Mouse (Mus musculus) embryo, embryonic 11 days (tissue): ENCODE measurements at regions not wholly inside any gene's neighbourhood (a gene's known extent, or its start where the extent isn't known, plus 50 kb on each side); places are given as distances from the start of the nearest gene placed in this dataset.
"Not testable (repeated sequence)": the region's sequence is repeated elsewhere in the genome, so short reads cannot be mapped to it uniquely, and the experiment has no call there.

ENCODE experiments used
- DNase-seq: peaks from one replicate; pipeline ENCODE4 v3.0.0-alpha.2; 2015

DNA sequence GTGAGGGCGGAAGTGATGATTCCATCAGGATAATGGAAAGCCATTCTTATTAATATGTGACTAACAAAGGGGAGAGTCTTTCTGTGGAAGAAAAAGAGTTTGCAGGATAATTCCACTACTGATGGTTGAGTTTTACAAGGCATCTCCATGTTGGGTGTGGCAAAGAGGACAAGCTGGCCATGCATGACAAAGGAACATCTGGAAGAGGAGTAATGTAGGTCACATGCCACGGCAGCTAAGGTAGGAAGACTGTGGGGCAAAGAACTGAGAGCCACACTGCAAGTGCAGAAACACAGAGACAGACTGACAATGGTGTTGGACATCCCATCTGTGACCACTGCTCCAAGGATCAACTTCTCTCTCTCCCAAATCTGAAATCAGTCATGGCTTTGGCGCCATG is 196.4 kb upstream of the Gdi2 start:
- DNase-seq = no peak

DNA sequence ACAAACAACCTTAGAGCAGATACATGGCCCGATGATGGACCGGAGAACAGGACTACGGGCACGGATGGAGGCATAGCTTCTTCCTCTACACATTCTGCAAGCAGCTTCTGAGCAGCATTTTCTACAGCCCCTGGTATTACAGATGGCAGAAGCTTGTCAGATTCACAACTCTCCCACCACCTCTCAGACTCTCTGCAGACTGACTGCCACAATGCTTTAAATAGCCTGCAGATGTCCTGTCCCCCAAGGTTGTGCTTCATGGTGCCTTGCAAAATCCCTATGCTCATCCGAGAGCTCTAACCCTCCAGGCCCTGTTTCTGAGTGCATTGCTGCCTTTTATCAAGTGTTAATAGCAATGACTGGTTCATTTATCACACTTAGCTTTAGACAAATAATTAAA is 194.3 kb upstream of the Gdi2 start:
- DNase-seq = no peak

DNA sequence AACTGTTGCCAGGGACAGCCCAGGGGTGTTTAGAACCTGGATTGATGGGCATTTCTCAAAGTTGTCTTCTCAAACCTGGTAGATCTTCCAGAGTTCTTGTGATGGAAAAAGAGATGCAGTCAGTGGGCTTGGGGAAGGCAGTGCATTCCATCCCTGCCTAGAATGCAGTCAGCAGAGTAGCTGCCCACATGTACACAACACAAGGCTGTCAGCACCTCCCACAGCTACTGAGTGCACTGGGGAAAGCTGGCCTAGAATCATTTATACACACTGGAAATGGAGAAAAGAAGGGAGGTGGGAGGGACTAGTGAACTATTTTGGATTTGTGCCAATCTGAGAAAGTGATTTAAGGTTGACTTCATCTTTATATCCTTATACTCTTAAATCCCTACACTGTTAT is 183.0 kb upstream of the Gdi2 start:
- DNase-seq = not testable (repeated sequence)

DNA sequence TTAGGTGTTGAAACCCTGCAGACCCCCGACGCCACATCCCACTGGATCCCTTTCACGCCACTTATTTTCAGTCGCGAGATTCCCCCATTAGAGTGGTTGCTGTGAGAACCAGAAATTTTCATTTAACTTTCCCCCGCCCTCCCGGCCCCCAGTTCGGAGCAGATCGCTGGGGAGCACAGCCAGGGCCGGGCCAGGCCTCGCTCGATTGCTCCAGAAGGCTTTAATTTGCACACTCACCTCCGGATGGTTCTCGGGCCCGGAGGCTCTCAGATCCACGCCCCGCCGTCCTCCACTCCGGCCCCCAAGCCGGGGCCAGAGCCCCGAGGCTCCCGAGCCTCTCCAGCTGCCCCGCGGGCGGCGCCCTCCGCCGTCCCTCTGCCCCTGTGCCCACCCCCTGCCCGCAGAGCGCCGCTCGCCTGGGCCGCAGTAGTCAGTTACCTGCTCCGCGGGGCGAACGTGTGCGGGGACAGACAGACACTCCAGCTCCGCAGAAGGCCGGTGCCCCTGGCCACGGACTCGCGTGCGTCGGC is 179.7 kb upstream of the Gdi2 start:
- DNase-seq = peak; percentile 14

DNA sequence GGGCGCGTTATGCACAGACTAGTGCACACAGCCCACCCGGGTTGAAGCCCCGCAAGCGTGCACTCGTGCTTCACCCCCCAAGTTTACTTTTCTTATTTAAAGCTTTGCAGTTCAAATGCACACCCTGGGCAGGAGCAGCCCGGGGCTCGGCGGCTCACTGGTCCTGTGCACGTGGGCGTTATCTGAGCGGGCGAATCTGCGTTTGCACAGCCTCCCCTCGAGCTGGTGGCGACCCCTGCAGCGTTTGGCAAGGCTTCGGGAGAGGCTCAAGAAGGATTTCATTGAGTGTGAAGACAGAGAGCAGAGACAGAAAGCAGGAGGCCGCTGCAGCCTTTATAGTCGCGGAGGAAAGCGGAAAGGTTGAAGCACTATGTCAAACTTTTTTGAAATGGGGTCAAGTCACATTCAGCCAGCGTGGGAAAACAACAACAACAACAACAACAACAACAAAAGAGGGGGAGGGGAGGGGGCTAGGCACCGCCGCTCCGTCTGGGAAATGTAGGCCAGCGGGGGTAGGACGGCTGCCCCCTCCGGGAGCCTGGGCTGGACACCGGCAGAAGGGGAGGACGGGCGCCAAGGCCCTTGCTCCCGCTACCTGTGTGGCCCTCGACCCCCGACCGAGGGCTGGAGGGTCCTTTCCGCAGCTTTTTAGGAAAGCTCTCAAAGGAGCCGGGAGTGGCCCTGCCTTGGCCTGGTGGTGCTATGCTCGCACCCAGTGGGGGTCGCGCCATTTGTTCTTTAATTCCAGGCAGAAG is 178.7 kb upstream of the Gdi2 start:
- peak; percentile 35 for DNase-seq

DNA sequence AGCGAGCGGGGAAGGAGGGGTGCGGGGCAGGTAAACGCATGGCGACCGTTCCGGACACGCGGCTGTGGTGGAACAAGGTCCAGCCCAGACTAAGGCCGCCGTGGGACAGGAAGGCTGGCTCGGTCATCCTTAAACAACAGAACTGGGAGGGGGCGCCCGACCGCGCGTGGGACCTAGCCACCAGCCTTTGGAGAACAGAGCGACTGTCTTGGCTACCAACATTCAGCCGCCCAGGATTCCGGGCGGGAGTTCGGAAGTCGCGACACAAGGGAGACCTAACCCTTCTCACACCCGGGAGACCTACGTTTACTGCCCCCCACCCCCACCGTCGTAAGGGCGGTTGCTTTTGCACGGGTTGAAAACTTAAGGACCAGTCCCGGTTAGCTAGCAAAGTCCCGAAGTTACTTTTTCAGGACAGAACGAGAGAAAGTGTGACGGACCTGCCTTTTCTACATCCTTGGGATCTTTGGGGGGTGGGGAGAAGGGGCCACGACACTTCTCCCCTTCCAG is 178.1 kb upstream of the Gdi2 start:
- not testable (repeated sequence) for DNase-seq

DNA sequence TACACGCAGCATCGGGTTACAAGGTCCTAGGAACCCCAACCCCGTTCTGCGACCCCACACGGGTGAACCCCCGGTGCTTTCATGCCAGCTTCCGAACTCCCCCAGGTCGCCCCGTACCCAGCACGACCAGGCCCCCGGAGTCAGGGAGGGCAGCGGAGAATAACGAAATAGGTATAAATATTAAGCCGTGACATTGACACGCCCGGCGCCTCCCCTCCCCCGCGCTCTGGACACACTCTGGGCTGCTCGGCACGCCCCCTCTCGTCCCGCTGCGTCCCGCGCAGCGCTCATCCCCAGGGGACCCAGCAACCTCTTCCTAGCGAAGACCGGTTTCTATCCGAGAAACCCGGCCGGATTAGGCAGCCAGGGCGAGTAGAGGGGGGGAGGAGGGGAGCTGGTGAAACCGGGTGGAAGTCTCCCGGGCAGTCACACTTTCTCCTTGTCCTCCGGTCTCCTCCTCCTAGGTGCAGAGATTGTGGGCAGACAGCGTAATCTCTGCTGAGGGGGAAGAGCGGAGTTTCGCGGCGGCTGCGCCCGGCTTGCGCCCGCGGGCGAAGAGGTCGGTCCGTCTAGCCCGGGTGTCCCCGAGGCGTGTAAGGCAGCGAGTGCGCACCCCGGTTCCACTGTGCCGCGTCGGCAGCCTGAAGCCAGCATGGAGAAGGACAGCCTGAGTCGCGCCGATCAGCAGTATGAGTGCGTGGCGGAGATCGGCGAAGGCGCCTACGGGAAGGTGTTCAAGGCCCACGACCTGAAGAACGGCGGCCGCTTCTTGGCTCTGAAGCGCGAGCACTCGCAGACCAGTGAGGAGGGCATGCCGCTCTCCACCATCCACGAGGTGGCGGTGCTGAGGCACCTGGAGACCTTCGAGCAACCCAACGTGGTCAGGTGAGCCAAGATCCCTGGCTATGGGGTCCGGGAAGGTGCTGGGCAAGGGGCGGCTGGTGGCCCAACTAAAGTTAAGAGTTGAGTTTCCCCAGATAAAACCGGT is 177.1 kb upstream of the Gdi2 start:
- DNase-seq = peak; percentile 66

DNA sequence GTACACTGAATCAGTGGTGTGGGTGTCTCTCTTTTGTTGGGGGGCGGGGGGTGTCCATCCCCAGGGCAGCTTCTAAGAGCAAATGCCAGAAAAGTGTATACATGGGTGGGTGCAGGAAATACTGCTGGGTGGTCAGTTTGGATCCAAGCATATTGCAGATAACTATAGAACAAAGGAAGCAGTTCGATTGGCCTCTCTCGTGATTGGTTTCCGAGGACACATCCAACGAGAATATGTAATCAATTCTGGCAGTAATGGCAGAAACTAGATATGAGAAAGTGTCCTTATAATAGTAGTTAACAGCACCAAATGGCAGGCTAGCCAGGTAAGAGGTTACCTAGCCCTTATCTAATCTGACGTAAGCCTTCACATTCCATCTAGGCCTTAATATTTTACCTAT is 165.2 kb upstream of the Gdi2 start:
- peak; percentile 5 for DNase-seq

DNA sequence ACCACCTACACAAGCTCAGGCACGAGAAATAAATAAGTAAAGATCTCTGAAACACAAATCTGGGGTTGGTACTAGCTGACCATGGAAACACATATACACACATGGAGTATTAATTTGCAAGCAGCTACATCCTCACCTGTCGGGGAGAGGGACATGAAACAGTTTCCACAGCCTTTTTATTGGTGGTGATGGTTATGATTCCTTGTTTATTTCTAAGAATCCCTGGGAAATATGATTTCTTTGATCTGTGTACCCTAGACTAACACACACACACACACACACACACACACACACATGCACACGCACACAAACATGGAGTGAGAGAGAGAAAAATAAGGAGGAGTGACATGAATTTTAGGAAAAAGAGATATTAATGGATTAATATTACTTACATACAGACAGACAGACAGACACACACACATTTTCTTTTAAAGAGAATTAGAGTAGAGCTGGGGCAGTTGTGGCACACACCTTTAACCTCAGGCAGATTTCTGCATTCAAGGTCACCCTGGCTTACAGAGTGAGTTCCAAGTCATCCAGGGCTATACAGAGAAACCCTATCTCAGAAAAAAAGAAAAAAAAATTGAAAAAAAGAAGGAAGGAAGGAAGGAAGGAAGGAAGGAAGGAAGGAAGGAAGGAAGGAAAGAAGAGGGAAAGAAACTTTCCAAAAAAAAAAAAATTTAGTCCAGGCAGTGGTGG is 164.2 kb upstream of the Gdi2 start:
- DNase-seq = peak; percentile 21

DNA sequence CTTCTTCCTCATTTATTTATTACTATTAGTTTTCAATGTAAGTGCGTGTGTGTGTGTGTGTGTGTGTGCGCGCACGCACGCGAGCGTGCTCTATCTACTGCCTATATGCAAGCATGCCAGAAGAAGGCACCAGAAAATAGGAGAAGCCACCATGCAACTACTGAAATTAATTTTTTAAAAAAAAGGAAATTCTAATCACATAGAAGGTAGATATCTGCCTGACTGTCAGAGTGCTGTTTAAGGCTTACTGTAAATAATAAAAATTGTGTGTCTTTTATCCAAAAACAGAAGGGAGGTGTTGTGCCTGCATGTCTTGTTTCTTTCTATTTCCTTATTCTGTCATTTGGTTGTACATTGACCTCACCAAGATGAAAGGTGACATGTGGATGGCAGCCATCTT is 163.1 kb upstream of the Gdi2 start:
- no peak for DNase-seq

DNA sequence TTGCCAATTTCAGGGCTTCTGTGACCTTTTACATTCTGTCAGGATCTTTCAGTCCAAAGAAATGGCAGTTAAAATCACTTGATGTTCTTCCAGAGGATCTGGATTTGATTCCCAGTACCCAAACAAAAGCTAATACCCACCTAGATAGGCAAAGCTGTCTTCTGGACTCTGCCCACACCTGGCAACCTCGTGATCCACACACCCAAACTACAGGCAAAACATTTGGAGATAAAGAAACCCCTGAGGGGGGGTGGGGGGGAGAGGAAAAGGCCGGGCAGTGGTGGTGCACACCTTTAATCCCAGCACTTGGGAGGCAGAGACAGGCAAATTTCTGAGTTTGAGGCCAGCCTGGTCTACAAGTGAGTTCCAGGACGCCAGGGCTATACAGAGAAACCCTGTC is 160.1 kb upstream of the Gdi2 start:
- not testable (repeated sequence) for DNase-seq

DNA sequence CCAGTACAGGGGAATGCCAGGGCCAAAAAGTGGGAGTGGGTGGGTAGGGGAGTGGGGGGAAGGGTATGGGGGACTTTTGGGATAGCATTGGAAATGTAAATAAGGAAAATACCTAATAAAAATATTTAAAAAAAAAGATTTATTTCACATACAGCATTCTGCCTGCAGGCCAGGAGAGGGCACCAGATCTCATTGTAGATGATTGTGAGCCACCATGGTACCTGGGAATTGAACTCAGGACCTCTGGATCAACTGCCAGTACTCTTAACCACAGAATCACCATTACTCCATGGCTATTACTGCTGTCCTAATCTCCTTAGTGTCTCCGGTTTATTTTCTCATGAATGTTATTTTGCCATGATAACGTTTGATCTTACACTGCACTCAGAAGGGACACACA is 132.1 kb upstream of the Gdi2 start:
- DNase-seq = not testable (repeated sequence)

DNA sequence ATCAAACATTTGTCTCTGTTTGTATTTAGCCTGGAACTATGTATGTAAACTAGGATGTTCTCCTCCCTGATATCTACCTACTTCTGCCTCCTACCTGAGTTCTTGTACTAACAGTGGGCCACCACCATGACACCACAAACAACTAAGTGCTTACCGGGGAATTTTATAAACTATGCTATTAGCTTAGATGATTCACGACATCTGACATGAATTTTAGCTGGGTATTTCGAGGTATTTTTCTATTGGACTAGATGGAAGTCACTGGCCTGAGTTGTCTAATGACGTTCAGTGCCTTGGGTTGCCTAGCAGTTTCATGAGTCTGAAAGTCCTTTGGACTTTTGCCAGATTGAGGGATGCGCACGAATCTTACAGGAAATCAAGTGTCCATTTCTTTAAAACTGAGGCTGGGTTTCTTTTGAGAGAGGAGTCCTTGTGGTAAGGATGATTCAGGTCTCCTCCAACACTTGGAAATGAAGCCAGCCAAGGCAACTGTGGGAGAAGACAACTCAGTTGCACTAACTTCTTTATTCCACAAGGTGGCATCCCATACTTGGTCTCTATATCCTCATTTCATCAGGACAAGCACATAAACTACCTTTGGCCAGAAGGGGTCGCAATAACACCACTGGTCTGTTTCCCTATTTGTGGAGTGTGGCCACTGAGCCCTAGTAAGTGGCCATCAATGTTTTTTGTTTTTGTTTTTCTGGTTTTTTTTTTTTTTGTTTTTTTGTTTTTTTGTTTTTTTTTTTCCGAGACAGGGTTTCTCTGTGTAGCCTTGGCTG is 131.4 kb upstream of the Gdi2 start:
- DNase-seq = peak; percentile 75

DNA sequence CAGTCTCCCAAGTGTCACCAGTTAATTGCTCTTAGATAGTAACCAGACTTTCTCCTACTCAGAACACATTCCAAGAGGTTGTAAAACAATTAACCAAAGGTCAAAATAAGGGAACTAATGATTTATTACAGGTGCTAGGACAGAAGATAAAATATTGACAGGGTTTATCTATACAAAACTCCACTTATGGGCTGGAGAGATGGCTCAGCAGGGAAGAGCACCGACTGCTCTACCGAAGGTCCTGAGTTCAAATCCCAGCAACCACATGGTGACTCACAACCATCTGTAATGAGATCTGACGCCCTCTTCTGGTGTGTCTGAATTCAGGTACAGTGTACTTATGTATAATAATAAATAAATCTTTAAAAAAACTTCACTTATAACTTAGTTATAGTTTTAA is 127.6 kb upstream of the Gdi2 start:
- not testable (repeated sequence) for DNase-seq

DNA sequence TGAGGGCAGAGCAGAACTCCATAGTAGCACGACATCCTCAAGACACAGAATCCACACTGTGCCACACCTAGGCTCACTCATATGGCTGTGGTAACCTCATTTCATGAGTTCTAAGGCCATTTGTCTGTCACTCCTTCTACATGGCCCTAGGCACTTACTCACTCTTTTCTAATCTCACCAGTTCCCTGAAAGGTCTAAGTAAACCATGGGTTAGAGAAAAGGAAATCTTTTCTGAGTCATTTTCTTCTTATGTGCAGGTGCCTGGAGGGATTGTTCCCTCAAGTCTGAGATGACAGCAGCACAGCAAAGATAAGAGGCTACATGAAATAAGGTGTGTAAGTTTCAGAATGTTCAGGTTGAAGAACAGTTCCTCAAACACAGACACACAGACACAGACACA is 120.8 kb upstream of the Gdi2 start:
- DNase-seq = no peak

DNA sequence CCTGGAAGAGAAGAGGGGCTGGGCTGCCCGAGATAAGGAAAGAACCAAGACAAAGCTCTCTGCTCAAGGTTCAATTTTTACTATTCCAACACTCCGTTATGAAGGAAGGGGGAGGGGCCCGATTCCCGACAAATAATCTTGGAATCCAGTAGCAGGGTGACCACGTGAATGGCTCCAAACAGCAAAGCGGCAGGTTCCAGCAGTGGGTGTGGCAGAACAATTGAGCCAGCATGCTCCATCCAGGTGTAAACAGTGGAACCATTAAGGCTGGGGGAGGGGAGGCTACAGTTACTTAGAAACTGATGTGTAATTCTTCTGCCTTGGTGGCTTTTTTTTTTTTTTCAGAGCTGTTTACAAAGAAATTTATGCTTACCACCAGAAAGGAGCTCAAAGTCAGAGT is 82.5 kb upstream of the Gdi2 start:
- DNase-seq = not testable (repeated sequence)

DNA sequence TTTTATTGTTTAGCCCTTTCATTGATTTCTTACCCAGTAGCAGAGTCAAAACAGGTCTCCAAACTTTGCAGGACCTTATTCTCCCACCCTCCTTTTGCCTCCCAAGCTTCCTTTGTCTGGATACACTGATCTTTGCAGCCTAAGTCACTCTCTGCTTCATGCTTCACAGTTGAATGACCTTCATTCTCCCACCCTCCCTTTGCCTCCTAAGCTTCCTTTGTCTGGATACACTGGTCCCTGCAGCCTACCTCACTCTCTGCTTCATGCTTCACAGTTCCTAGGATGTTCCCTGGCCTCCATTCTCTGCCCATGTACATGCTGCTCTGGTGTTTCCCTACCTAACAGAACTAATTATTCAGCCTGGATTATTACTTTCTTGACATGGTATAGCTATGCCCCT is 61.0 kb upstream of the Gdi2 start:
- DNase-seq = no peak

DNA sequence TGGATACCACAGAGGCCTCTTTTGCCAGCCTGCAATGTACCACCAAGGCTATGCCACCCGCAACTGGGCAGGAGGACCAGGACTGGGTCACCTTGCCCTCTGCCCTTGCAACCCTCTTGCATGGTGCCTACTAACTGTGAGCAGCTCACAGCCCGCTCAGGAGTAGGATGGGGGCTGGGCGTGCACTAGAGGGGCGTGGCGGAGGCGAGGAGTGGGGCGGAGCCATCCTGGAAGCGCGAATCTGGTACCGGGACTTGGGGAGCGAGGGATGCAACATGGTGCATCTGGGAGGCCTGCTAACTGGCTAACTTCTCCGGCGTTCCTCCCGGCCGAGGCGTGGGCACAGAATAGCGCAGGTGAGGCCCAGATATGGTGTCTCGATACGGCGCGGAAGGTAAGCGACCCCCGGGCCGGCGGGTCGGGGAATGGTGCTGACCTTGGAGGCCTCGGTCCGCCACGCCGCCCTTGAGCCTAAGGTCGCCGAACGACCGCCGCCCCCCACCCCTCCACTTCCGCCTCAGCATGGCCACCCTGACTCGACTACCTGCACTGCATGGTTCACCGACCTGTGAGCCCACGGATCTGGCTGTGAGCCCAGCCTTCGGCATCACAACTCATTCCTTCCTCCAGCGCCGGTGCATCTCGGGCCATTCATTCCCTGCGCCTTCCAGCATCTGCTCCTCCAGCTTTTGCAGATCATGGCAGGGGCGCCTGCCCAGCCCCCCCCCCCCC is 59.7 kb upstream of the Gdi2 start:
- peak; percentile 90 for DNase-seq
